9 mouse cellular contexts compared by ENCODE assay signal in the genomic region with DNA sequence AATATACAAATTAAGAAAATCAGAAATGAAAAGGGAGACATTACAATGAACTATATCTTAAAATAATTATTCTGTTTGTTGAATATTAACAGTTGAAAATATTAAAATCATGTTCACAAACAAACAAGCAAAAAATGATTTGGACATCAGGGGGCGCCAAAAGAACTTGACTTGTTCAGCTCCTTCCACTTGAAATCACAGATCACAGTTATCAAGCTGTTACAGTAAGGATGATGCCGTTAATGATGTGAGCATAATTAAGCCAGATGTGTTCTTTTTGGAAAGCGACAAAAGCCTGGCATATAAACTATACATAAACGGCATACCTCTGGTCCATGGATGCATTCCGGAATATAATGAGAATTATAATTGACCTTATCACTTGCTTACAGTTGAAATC. TPM values are rescaled to one million over a fixed set of nuclear protein-coding genes. Genes with fewer than 3 reads are reported as not detected.
DNase-seq lines count a peak whose midpoint lies in the region; ATAC-seq and TF ChIP-seq lines count a peak whose summit lies in the region.
"Had no signal": no experiment of that assay in that cellular context is flagged by ENCODE, and none has a peak within 500 bp of the region (broad histone marks: within the 10 kb centered on the region; RNA-seq: fewer than 3 reads in every experiment).

No protein-coding gene starts in this region.

- peak; percentile 47 for DNase-seq in embryonic facial prominence, embryonic 11.5 days (ENCODE audit: low spot score)
- DNase-seq in embryonic facial prominence, embryonic 10.5 days (ENCODE audit: low spot score), result no peak
- DNase-seq in liver, postnatal 0 days, result no peak
- no peak for DNase-seq in liver
- peak; percentile 39 for DNase-seq in Muller cell, postnatal 12 days (ENCODE audit: inconsistent ontology term)
- peak; percentile 28 to 67 for DNase-seq in left cerebral cortex, postnatal 14 days (ENCODE audit: low spot score in 2 of 2)

- no peaks in the 10 kb centered on the region for H3K9me3 ChIP-seq in embryonic facial prominence, embryonic 11.5 days (replicated peaks; ENCODE audit: control insufficient read depth, low read length)
- no peaks in the 10 kb centered on the region for H3K9me3 ChIP-seq in embryonic facial prominence, embryonic 10.5 days
- H3K9me3 ChIP-seq in liver, postnatal 0 days (ENCODE audit: low read length), result no peaks in the 10 kb centered on the region

- no peaks in the 10 kb centered on the region for H3K36me3 ChIP-seq in embryonic facial prominence, embryonic 11.5 days (replicated peaks; ENCODE audit: control insufficient read depth, insufficient read depth, low read depth, low read length)
- H3K36me3 ChIP-seq in embryonic facial prominence, embryonic 10.5 days (replicated peaks), result no peaks in the 10 kb centered on the region
- H3K36me3 ChIP-seq in liver, postnatal 0 days (replicated peaks; ENCODE audit: insufficient read depth, low read length), result no peaks in the 10 kb centered on the region

- no peak for TF ChIP-seq EP300 in liver, postnatal 0 days (IDR thresholded peaks at IDR 0.05; ENCODE audit: low read depth)

- no peak overlapping the region for H3K4me3 ChIP-seq in embryonic facial prominence, embryonic 11.5 days (ENCODE audit: low read depth, low read length)
- no peak overlapping the region for H3K4me3 ChIP-seq in embryonic facial prominence, embryonic 10.5 days
- H3K4me3 ChIP-seq in liver, postnatal 0 days (ENCODE audit: low read depth, low read length), result no peak overlapping the region

- no peaks in the 10 kb centered on the region for H3K4me1 ChIP-seq in embryonic facial prominence, embryonic 11.5 days (ENCODE audit: control insufficient read depth, insufficient read depth, low read length)
- H3K4me1 ChIP-seq in embryonic facial prominence, embryonic 10.5 days, result no peaks in the 10 kb centered on the region
- no peaks in the 10 kb centered on the region for H3K4me1 ChIP-seq in liver, postnatal 0 days (ENCODE audit: insufficient read depth)

- H3K27ac ChIP-seq in embryonic facial prominence, embryonic 11.5 days (replicated peaks; ENCODE audit: low read depth, low read length), result no peak overlapping the region
- no peak overlapping the region for H3K27ac ChIP-seq in embryonic facial prominence, embryonic 10.5 days (replicated peaks)
- H3K27ac ChIP-seq in liver, postnatal 0 days (ENCODE audit: low read depth), result no peak overlapping the region

- H3K4me2 ChIP-seq in embryonic facial prominence, embryonic 11.5 days (ENCODE audit: low read depth, low read length), result no peak overlapping the region
- no peak overlapping the region for H3K4me2 ChIP-seq in liver, postnatal 0 days (ENCODE audit: low read depth, low read length)

- H3K27me3 ChIP-seq in embryonic facial prominence, embryonic 11.5 days (ENCODE audit: control insufficient read depth, insufficient read depth, low read length), result no peaks in the 10 kb centered on the region
- no peaks in the 10 kb centered on the region for H3K27me3 ChIP-seq in embryonic facial prominence, embryonic 10.5 days (replicated peaks; ENCODE audit: low read depth, poor library complexity, severe bottlenecking)
- no peaks in the 10 kb centered on the region for H3K27me3 ChIP-seq in liver, postnatal 0 days (ENCODE audit: insufficient read depth, low read length)

- intact Hi-C loops in left cerebral cortex, postnatal 14 days (cut with DNase I), result no loop called here

- peak; percentile 32; the same call in 1 of the 2 replicates for TF ChIP-seq CTCF in liver, postnatal 0 days (IDR thresholded peaks at IDR 0.05; ENCODE audit: low read depth)

- ATAC-seq in embryonic facial prominence, embryonic 11.5 days (replicated peaks; ENCODE audit: insufficient number of reproducible peaks, low FRiP score, low TSS enrichment, low read depth), result no peak
- ATAC-seq in liver, postnatal 0 days, result no peak
- ATAC-seq in megakaryocyte-erythroid progenitor cell, adult 5-6 weeks (replicated peaks; ENCODE audit: low FRiP score, low TSS enrichment, poor library complexity, severe bottlenecking), result no peak
- no peak for ATAC-seq in inflammation-experienced regulatory T-cells, adult 6 months

- WGBS in embryonic facial prominence, embryonic 11.5 days, result 59% methylated on average over 5 of the region's 5 CpGs
- 59% methylated on average over 5 of the region's 5 CpGs for WGBS in embryonic facial prominence, embryonic 10.5 days
- 48% methylated on average over 5 of the region's 5 CpGs for WGBS in liver, postnatal 0 days (ENCODE audit: insufficient replicate concordance)

- no peak overlapping the region for H3K9ac ChIP-seq in embryonic facial prominence, embryonic 11.5 days (replicated peaks; ENCODE audit: low read length)
- no peak overlapping the region for H3K9ac ChIP-seq in liver, postnatal 0 days (replicated peaks)

RNA-seq across cellular contexts. Expression of gene Il23r, which starts 40.3 kb away (rescaled TPM):
- polyA plus RNA-seq in embryonic facial prominence, embryonic 11.5 days (2014; fragmentation: Nextera tagmentation; extraction: Ambion mirVana), result not detected in 2 replicates
- not detected in 2 replicates for polyA plus RNA-seq in embryonic facial prominence, embryonic 10.5 days (2016; fragmentation: Nextera tagmentation; extraction: Ambion mirVana)
- polyA plus RNA-seq in liver, postnatal 0 days (2015; fragmentation: Nextera tagmentation; extraction: Ambion mirVana), result not detected in 2 replicates
- total RNA-seq in left cerebral cortex, postnatal 14 days (2021), result not detected
- total RNA-seq in megakaryocyte-erythroid progenitor cell, adult 5-6 weeks (2014; fragmentation: Nextera tagmentation), result not detected in 2 replicates
- total RNA-seq in megakaryocyte-erythroid progenitor cell, adult 5-6 weeks (2017), result not detected in 2 replicates
- polyA plus RNA-seq in inflammation-experienced regulatory T-cells, adult 6 months (2017; shearing (Covaris generic)), result 1 to 10 TPM in 1 of 3 experiments, under 1 TPM in 2; 0.30 to 1.3 (median 0.44) TPM
- polyA plus RNA-seq: liver, embryonic 16.5 days had no signal

Comparison
In these comparisons a context has a peak if more than half of its experiments do, and no peak if none do; other contexts are left out.
1. DNase-seq: peak in embryonic facial prominence, embryonic 11.5 days (single experiment), Muller cell, postnatal 12 days (single experiment) and left cerebral cortex, postnatal 14 days (2 of 2); none in embryonic facial prominence, embryonic 10.5 days (single experiment), liver, postnatal 0 days (single experiment) and liver (single experiment).